Mouse (Mus musculus): ENCODE measurements around the gene Smoc2. TPM values are rescaled to one million over a fixed set of nuclear protein-coding genes. Genes with fewer than 3 reads are reported as not detected.

Smoc2 gene
- total and polyA plus RNA-seq, 3 experiments = not detected

- DNase-seq (ENCODE audit: low read depth, low spot score) = no peak
- TF ChIP-seq CHD1 (IDR thresholded peaks at IDR 0.05; ENCODE audit: low read depth, low read length) = no peak
- TF ChIP-seq TAL1 (IDR thresholded peaks at IDR 0.05; ENCODE audit: low read length) = no peak
- TF ChIP-seq CHD2 (IDR thresholded peaks at IDR 0.05; ENCODE audit: low read length) = no peak
- TF ChIP-seq TCF12 (IDR thresholded peaks at IDR 0.05; ENCODE audit: low read depth, low read length) = no peak
- TF ChIP-seq MYB (IDR thresholded peaks at IDR 0.05; ENCODE audit: low read depth, low read length) = no peak
- no peak for TF ChIP-seq NELFE (IDR thresholded peaks at IDR 0.05; ENCODE audit: low read depth, low read length)
- no peak for TF ChIP-seq BHLHE40 (IDR thresholded peaks at IDR 0.05; ENCODE audit: borderline replicate concordance, low read depth, low read length)
- TF ChIP-seq NRF1 (IDR thresholded peaks at IDR 0.05; ENCODE audit: insufficient read depth, low read depth, low read length, poor library complexity, severe bottlenecking) = no peak
- no peak for TF ChIP-seq ZMIZ1 (IDR thresholded peaks at IDR 0.05; ENCODE audit: low read depth, low read length)
- no peak for TF ChIP-seq MAZ (IDR thresholded peaks at IDR 0.05; ENCODE audit: low read depth, low read length)
- no peak for TF ChIP-seq MAFK (IDR thresholded peaks at IDR 0.05; ENCODE audit: borderline replicate concordance, low read depth, low read length)
- TF ChIP-seq MYC (IDR thresholded peaks at IDR 0.05; ENCODE audit: low read depth, low read length) = no peak
- TF ChIP-seq ZNF384 (IDR thresholded peaks at IDR 0.05; ENCODE audit: low read depth, low read length) = no peak
- no peak overlapping the region for H3K27ac ChIP-seq (ENCODE audit: control insufficient read depth, low read depth, low read length)
- H3K9ac ChIP-seq (ENCODE audit: control insufficient read depth, low read depth, low read length, poor library complexity, severe bottlenecking) = no peak overlapping the region
- no peaks in the 10 kb centered on the region for H3K9me3 ChIP-seq (replicated peaks; ENCODE audit: insufficient read depth, low read length)
- no peak overlapping the region for H3K4me3 ChIP-seq (ENCODE audit: control insufficient read depth in 1 of 2, insufficient read depth in 1 of 2, low read depth in 2 of 2, low read length in 2 of 2)
- no peaks in the 10 kb centered on the region for H3K27me3 ChIP-seq (ENCODE audit: control insufficient read depth in 1 of 2, insufficient read depth in 2 of 2, low read length in 2 of 2)
- no peaks in the 10 kb centered on the region for H3K4me1 ChIP-seq (ENCODE audit: control insufficient read depth in 1 of 2, insufficient read depth in 2 of 2, low read length in 2 of 2)
- no peaks in the 10 kb centered on the region for H3K79me2 ChIP-seq (ENCODE audit: control insufficient read depth, insufficient read depth, low read length, poor library complexity)
- no peaks in the 10 kb centered on the region for H3K36me3 ChIP-seq (ENCODE audit: control insufficient read depth in 1 of 2, insufficient read depth in 2 of 2, low read length in 2 of 2)
Observed at GRCm38 (mm10) chr17:14268001-14268400, 11.3 kb upstream of the Smoc2 start.

DNA sequence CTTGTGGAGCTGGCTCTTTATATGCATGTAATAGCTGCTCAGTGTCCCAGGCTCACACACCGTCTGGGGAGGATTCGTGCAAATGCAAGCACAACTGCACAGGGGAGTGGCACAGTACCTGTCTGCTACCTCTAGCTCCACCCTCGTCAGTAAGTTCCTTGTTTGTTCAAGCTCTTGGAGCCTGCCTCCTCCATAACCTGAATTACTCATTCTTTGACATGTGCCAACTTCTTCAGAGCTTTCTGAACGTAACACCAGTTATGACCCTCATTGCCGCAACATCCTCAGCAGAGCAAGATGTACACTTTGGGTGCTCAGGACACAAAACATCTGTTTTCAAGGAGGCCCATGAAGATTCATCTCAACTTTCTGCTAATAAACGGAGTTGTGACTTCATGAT lies 5.9 kb upstream of the Smoc2 start:
- Histone ChIP-seq H3K9me3 (replicated peaks; ENCODE audit: insufficient read depth, low read length) (no peaks in the 10 kb centered on the region), H3K27me3 (ENCODE audit: control insufficient read depth in 1 of 2, insufficient read depth in 2 of 2, low read length in 2 of 2) (no peaks in the 10 kb centered on the region; a peak in 1 of 4 replicates), H3K36me3 (ENCODE audit: control insufficient read depth in 1 of 2, insufficient read depth in 2 of 2, low read length in 2 of 2) (no peaks in the 10 kb centered on the region), H3K27ac (ENCODE audit: control insufficient read depth, low read depth, low read length) (no peak overlapping the region), H3K9ac (ENCODE audit: control insufficient read depth, low read depth, low read length, poor library complexity, severe bottlenecking) (no peak overlapping the region), H3K4me1 (ENCODE audit: control insufficient read depth in 1 of 2, insufficient read depth in 2 of 2, low read length in 2 of 2) (no peaks in the 10 kb centered on the region), H3K4me3 (ENCODE audit: control insufficient read depth in 1 of 2, insufficient read depth in 1 of 2, low read depth in 2 of 2, low read length in 2 of 2) (no peak overlapping the region), H3K79me2 (ENCODE audit: control insufficient read depth, insufficient read depth, low read length, poor library complexity) (no peaks in the 10 kb centered on the region)
- TF ChIP-seq SIN3A (IDR thresholded peaks at IDR 0.05; ENCODE audit: low read length) (no peak), TCF12 (IDR thresholded peaks at IDR 0.05; ENCODE audit: low read depth, low read length) (no peak), E2F4 (IDR thresholded peaks at IDR 0.05; ENCODE audit: borderline replicate concordance, low read depth, low read length) (no peak), MXI1 (IDR thresholded peaks at IDR 0.05; ENCODE audit: low read depth, low read length) (no peak), SMC3 (IDR thresholded peaks at IDR 0.05; ENCODE audit: low read depth, low read length) (no peak), RCOR1 (IDR thresholded peaks at IDR 0.05; ENCODE audit: low read depth, low read length) (no peak), KAT2A (conservative IDR thresholded peaks at IDR 0.05; ENCODE audit: low read depth, low read length) (no peak), MEF2A (IDR thresholded peaks at IDR 0.05; ENCODE audit: extremely low read depth, insufficient replicate concordance, low read depth, low read length, poor library complexity, severe bottlenecking) (no peak), BHLHE40 (IDR thresholded peaks at IDR 0.05; ENCODE audit: borderline replicate concordance, low read depth, low read length) (no peak), ELF1 (IDR thresholded peaks at IDR 0.05; ENCODE audit: low read depth, low read length) (no peak), ETS1 (IDR thresholded peaks at IDR 0.05; ENCODE audit: low read depth, low read length) (no peak), UBTF (IDR thresholded peaks at IDR 0.05; ENCODE audit: borderline replicate concordance, insufficient read depth, low read depth, low read length) (no peak), POLR2A (IDR thresholded peaks at IDR 0.05; ENCODE audit: control insufficient read depth in 1 of 2, insufficient read depth in 1 of 2, low read depth in 1 of 2, low read length in 2 of 2, poor library complexity in 1 of 2) (no peak), MYC (IDR thresholded peaks at IDR 0.05; ENCODE audit: low read depth, low read length) (no peak), CHD2 (IDR thresholded peaks at IDR 0.05; ENCODE audit: low read length) (no peak), POLR2AphosphoS5 (IDR thresholded peaks at IDR 0.05; ENCODE audit: borderline replicate concordance, low read depth, low read length) (no peak), GATA1 (IDR thresholded peaks at IDR 0.05; ENCODE audit: low read depth, low read length) (no peak), GABPA (IDR thresholded peaks at IDR 0.05; ENCODE audit: low read depth, low read length) (no peak), MYB (IDR thresholded peaks at IDR 0.05; ENCODE audit: low read depth, low read length) (no peak)
- no peak for DNase-seq (ENCODE audit: low read depth, low spot score)

Data from MEL (cell line).